Mouse (Mus musculus): ENCODE data around the gene Bmpr1b.
"Not testable (repeated sequence)": the region's sequence is repeated elsewhere in the genome, so short reads cannot be mapped to it uniquely, and the experiment has no call there.

The Bmpr1b gene

DNA sequence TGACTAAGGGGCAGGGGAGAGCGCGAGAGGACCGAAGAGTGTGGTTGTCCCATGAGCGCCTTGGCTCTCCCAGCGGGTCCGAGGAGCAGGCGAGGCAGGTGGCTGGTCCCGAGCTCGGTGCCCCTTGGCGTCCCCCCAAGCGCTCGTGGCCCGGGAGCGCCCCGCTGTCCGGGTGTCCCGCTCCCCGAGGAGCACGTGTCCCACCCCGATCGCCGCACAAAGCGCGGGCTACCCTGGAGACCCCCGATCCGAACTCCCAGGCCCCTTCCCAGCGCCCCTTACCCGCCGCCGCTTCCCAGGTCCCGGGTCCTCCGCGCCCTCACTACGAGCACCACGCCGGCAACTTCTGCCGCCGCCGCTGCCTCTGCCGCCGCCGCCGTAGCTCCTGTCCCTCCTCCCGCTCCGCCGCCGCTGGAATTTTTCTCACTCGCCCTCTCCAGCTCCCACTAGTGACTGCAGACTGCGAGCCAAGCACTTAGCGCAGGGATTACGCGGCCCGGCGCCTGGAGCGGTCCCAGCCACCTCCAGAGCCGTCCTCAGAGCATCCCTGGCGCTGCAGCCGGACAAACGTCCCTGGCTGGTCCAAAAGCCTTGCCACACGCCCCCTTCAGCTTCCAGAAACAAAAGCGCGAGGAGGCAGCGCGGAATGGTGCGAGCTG lies at the start of gene Bmpr1b:
Bmpr1b (minus strand) TSS at position 563 of the 659 bp plus-strand sequence.
- DNase-seq (ENCODE audit: low spot score), result peak; percentile 49

- DNase-seq (ENCODE audit: low spot score), result no peak
Observed at GRCm38 (mm10) chr3:142212821-142213220, 43.6 kb upstream of the Bmpr1b start.

DNA sequence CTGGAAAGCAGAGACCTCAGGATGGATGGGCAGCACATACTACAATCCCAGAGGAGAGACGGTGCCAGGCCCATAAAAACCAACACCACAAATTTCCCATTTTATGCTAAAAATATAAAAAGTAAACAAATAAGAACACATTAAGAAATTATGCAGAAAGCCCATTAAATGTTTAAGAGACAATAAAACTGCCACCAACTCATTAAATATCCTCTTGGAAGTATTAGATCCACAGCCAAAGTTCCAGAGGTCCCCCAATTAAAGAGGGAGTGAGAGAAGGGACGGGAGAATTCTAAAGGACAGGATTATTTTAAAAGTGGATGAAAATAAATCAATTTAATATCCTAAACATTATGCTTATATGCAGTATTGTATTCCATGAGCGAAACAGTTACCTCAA lies 43.0 kb upstream of the Bmpr1b start:
- no peak for DNase-seq (ENCODE audit: low spot score)

DNA sequence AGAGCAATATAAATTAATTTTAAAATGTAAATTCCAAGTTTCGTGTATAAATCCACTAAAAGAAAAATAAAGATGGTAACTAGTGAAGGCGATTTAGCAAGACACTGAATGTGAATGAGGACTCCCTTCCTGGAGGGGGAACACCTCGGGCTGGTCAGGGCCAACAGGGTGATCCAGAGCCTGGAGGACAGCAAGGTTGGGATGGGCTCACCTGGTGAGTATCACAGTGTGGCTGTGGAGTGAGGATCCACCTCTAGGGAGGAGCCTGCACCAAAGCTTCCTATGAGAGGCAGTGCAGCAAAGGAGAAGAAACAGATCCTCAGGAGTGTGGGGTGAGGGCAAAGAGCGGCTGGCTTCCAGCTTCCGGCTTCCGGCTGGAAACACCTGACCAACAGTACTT lies 40.8 kb upstream of the Bmpr1b start:
- DNase-seq (ENCODE audit: low spot score), result no peak

DNA sequence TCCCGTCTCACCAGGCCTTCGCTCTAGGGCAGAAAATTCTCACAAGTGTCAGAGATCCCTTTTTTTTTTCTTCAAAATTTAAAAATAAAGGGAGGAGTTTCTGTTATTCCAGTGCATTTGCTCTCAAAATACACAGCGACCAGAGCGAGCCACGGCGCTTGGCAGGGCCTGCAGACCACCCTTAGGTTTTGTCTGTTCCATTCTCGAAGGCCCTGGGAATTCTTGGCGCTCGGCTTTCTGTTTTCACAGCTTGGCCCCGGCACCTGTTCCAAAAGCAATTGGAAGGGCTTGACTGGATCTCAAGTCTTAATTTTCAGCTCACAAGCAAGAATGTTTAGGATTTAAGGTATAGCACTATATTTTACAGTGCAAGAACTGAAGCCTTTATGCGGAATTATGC lies 39.8 kb upstream of the Bmpr1b start:
- no peak for DNase-seq (ENCODE audit: low spot score)

DNA sequence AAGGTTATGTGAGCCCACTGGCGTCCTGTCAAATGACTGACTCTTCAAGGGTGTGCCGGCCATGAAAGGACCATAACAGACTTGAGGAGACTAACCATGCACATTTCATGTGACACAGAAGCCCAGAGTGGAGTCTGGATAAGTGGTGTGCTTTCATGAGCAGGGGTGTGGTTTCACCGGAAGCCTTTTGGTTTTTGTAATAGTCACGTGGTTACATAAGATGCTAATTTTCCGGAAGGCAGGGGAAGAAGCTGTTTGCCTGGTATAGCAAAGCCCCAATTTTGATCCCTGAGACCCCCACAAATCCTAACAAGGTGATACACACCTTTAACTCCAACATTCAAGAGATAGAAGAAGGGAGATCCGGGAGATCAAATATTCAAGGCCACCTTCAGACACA lies 38.3 kb upstream of the Bmpr1b start:
- DNase-seq (ENCODE audit: low spot score), result no peak

DNA sequence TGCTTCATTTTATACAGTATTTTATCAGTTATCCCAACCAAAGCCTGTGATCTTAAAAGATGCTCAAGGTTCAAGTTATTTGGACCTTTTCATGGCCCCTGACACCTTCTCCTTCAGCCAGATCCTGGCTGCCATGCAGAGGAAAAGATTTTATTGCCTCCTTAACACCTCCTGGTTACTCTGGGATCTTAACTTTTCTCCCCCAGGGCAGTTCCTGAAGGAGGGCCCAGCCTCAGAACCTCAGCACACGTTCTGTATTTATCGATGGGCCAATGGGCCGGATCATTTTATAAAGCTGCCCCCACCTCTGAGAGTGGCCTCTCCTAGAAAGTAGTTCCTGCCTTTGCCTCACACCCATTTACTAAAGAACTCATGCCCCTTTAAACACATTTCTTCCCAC lies 37.1 kb upstream of the Bmpr1b start:
- DNase-seq (ENCODE audit: low spot score), result no peak

GRCm38 (mm10) chr3:142196142-142196541 lies 26.9 kb upstream of the Bmpr1b start:
- DNase-seq (ENCODE audit: low spot score), result no peak

GRCm38 (mm10) chr3:142191627-142192026 lies 22.4 kb upstream of the Bmpr1b start:
- DNase-seq (ENCODE audit: low spot score), result not testable (repeated sequence)

- DNase-seq (ENCODE audit: low spot score), result no peak
Observed at GRCm38 (mm10) chr3:142186551-142186950, 17.3 kb upstream of the Bmpr1b start.

DNA sequence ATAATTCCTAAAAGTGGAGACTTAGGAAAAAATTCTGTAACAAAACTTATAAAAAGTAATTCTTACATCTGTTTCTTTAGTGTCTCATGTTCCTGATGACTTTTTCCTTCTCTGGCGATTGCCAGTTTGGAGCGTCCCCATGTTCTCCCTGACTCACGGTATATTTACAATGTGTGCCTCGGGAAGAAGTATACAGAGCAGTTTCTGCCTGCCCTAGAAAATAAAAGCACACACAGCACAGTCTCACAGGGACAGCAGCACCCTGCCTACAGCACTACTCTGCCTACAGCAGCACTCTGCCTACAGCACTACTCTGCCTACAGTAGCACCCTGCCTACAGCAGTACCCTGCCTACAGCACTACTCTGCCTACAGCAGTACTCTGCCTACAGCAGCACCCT lies 4.8 kb upstream of the Bmpr1b start:
- DNase-seq (ENCODE audit: low spot score), result no peak

GRCm38 (mm10) chr3:142168251-142168862 lies 868 bp downstream of the Bmpr1b start:
- DNase-seq (ENCODE audit: low spot score), result no peak

DNA sequence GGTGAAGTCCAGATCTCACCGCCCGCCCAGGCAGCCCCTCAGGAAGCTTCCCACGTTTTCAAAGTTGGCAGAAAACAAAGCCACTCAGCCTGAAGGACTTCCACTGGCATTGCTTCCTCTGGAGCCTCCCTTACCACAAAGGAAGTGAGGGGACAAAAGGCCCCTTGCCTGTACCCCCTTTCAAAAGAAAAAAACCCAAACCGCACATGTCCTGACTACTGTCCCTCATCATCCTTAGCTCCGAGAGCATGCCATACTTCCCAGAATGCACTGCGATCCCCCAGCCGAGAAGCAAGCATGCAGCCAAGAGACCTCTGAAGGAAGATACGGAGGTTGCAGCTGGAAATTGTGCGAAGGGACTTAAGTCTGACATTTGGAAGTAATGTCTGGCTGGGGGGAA lies 4.2 kb downstream of the Bmpr1b start:
- no peak for DNase-seq (ENCODE audit: low spot score)

GRCm38 (mm10) chr3:142163896-142164295 lies 5.3 kb downstream of the Bmpr1b start:
- DNase-seq (ENCODE audit: low spot score), result no peak

- no peak for DNase-seq (ENCODE audit: low spot score)
Observed at GRCm38 (mm10) chr3:142161405-142161804, 7.8 kb downstream of the Bmpr1b start.

- no peak for DNase-seq (ENCODE audit: low spot score)
Observed at GRCm38 (mm10) chr3:142151980-142152379, 17.2 kb downstream of the Bmpr1b start.

GRCm38 (mm10) chr3:142138796-142139195 lies 30.4 kb downstream of the Bmpr1b start:
- DNase-seq (ENCODE audit: low spot score), result no peak

GRCm38 (mm10) chr3:142126379-142126778 lies 42.8 kb downstream of the Bmpr1b start:
- no peak for DNase-seq (ENCODE audit: low spot score)

- DNase-seq (ENCODE audit: low spot score), result no peak
Observed at GRCm38 (mm10) chr3:142125556-142125955, 43.7 kb downstream of the Bmpr1b start.

DNA sequence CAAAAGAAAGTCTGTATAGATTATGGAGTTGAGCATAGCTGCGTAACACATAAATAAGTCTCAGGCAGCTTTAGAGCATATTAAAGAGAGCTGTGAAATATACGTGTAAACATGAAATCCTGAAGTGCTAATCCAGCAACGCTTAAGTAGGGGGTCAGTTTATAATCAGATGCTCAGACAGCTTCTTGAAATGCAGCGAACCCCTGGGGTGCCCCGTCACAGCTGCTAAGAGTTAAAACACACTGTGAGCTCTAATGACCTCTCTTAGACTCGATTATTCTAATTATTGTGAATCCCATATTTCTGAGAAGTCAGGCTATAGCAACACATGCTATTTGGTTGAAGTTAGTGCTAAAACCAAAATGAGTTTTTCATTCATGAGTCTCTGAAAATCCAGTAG lies 45.0 kb downstream of the Bmpr1b start:
- no peak for DNase-seq (ENCODE audit: low spot score)

- DNase-seq (ENCODE audit: low spot score), result no peak
Observed at GRCm38 (mm10) chr3:142122376-142122775, 46.8 kb downstream of the Bmpr1b start.

DNA sequence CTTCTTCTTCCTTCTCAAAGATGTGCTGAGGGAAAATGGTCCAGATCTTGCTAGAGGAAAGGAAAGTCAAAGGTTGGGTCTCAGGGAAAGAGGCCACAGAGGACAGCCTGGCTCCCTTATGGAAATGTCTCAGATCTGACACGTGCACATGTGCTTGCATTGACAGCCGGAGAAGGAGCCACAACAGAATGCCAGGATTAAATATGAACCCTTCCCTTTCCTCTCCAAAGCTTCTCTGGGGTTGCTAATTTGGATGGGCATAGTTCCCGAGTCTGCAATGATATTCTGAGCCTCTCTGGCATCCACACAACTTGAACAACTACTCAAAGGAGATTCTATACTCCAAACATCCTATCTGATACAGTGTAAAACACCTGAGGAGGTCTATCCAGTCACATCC lies 48.4 kb downstream of the Bmpr1b start:
- DNase-seq (ENCODE audit: low spot score), result no peak

- DNase-seq (ENCODE audit: low spot score), result no peak
Observed at GRCm38 (mm10) chr3:142114762-142115316, 54.4 kb downstream of the Bmpr1b start.

GRCm38 (mm10) chr3:142114190-142114589 lies 55.0 kb downstream of the Bmpr1b start:
- no peak for DNase-seq (ENCODE audit: low spot score)
